Mouse (Mus musculus): ENCODE data around the gene Erich3.

DNA sequence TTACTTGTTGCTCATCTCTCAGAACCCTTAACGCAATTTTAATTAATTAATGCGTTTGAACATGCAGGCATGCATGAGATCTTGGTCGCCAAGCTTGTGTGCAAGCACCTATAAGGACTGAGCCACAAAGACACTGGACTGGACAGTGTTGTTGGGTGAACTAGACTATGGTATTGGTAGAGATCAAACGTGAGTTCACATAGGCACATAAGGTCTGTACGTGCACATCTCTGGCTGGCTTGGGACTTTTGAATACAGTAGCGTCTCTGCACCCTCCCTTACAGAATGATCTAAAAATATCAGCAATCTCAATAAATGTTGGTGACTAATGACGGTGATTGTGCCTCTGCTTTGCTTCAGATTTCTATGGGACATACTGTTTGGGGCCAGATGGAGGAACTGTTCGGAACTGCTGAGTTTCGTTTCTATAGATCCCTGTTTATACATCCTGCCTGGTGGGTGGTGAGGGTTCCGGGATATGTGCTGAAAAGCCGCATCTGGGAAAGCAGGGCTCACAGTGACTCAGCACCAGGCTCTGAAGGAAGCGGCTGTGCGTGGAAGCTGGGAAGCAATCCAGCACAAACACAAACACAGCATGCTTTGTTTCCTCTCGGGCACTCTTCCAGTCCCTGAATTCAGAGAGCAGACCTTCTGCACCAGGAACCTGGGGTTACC, 28.4 kb downstream of the Erich3 start:
- TF ChIP-seq POLR2A (IDR thresholded peaks at IDR 0.05; ENCODE audit: control insufficient read depth, extremely low read depth, insufficient read depth, low read length, poor library complexity) (no peak), CTCF (IDR thresholded peaks at IDR 0.05; ENCODE audit: borderline replicate concordance, control insufficient read depth, extremely low read depth, insufficient read depth, low read length, poor library complexity) (no peak)
